Mouse (Mus musculus) B cell, adult 2 months (primary cell): ENCODE measurements around the gene Mmel1.

Source experiments
- DNase-seq, 2 experiments: peaks; one replicate each; pipeline ENCODE4 v3.0.0; 2022

Gene Mmel1

GRCm38 (mm10) chr4:154941831-154942230, 72.4 kb downstream of the Mmel1 start:
- no peak for DNase-seq

GRCm38 (mm10) chr4:154942632-154943322, 73.4 kb downstream of the Mmel1 start:
- DNase-seq, result peak in 1 of 2 experiments; percentile 36

- no peak for DNase-seq
These were observed 74.1 kb downstream of the Mmel1 start for GRCm38 (mm10) chr4:154943323-154944039.

- peak; percentile 76 to 77 for DNase-seq
These were observed 74.8 kb downstream of the Mmel1 start for GRCm38 (mm10) chr4:154944121-154944590.
